Mouse (Mus musculus) CH12.LX (cell line): Measurements from ENCODE around the gene Cobl.

Experiments
- CTCF ChIP-seq, 2 experiments: IDR thresholded peaks in 1 of 2; conservative IDR thresholded peaks in 1 of 2; 2 replicates each; pipeline ENCODE4 v1.5.1; 2011 to 2012; ENCODE audit warnings: low read depth in 2 of 2, low read length in 2 of 2, improper control_type of control experiment in 1 of 2, inconsistent platforms in 1 of 2, mild to moderate bottlenecking in 1 of 2, moderate library complexity in 1 of 2
- MEF2A ChIP-seq: IDR thresholded peaks from 2 replicates; pipeline ENCODE4 v1.6.1; 2014; ENCODE audit warnings: low read depth, mild to moderate bottlenecking, inconsistent platforms, low read length, improper control_type of control experiment, borderline replicate concordance
- POLR2A ChIP-seq: IDR thresholded peaks from 2 replicates; pipeline ENCODE4 v1.6.1; 2011; ENCODE audit warnings: low read depth, mild to moderate bottlenecking, improper control_type of control experiment, low read length

GRCm38 (mm10) chr11:12503756-12504155, 39.0 kb upstream of the Cobl start:
- TF ChIP-seq MEF2A (no peak), POLR2A (no peak), CTCF (conservative IDR thresholded peaks at IDR 0.05 in 1 of 2, IDR thresholded peaks at IDR 0.05 in 1 of 2; ENCODE audit: low read depth in 2 of 2, low read length in 2 of 2) (no peak)
